Mouse (Mus musculus): Measurements from ENCODE around the gene Sik3. TPM values are rescaled to one million over a fixed set of nuclear protein-coding genes. Genes with fewer than 3 reads are reported as not detected.

Sik3 gene
- polyA plus RNA-seq, 1 experiment from 2014 or later, result 8.9 TPM

- DNase-seq (ENCODE audit: low spot score), result no peak
- H3K36me3 ChIP-seq (ENCODE audit: insufficient read depth, low read length), result peaks cover 38% of the 10 kb centered on the region
- no peak overlapping the region for H3K27ac ChIP-seq (ENCODE audit: low read length)
- H3K4me1 ChIP-seq (ENCODE audit: insufficient read depth, low read depth, low read length), result no peaks in the 10 kb centered on the region
- 79% methylated on average over 2 of the region's 2 CpGs for WGBS
- no peak overlapping the region for H3K9ac ChIP-seq (replicated peaks; ENCODE audit: low read depth)
- TF ChIP-seq EP300 (IDR thresholded peaks at IDR 0.05) (no peak), CTCF (IDR thresholded peaks at IDR 0.05) (no peak)
- no peak overlapping the region for H3K4me2 ChIP-seq (replicated peaks; ENCODE audit: low read depth, low read length)
- H3K4me3 ChIP-seq (ENCODE audit: low read depth, low read length), result no peak overlapping the region
- ATAC-seq, result no peak
- no peaks in the 10 kb centered on the region for H3K9me3 ChIP-seq (ENCODE audit: low read length)
- no peaks in the 10 kb centered on the region for H3K27me3 ChIP-seq (replicated peaks; ENCODE audit: insufficient read depth, low read length)
Measured at GRCm38 (mm10) chr9:46199609-46200008, 187.0 kb downstream of the Sik3 start.

- H3K9me3 ChIP-seq (ENCODE audit: low read length), result no peaks in the 10 kb centered on the region
- H3K27ac ChIP-seq (ENCODE audit: low read length), result no peak overlapping the region
- 47% methylated on average over 10 of the region's 10 CpGs for WGBS
- no peaks in the 10 kb centered on the region for H3K27me3 ChIP-seq (replicated peaks; ENCODE audit: insufficient read depth, low read length)
- no peak for TF ChIP-seq CTCF (IDR thresholded peaks at IDR 0.05)
- no peak for TF ChIP-seq EP300 (IDR thresholded peaks at IDR 0.05)
- H3K9ac ChIP-seq (replicated peaks; ENCODE audit: low read depth), result no peak overlapping the region
- no peak overlapping the region for H3K4me3 ChIP-seq (ENCODE audit: low read depth, low read length)
- no peak overlapping the region for H3K4me2 ChIP-seq (replicated peaks; ENCODE audit: low read depth, low read length)
- peaks cover 38% of the 10 kb centered on the region for H3K36me3 ChIP-seq (ENCODE audit: insufficient read depth, low read length)
- H3K4me1 ChIP-seq (ENCODE audit: insufficient read depth, low read depth, low read length), result no peaks in the 10 kb centered on the region
- DNase-seq (ENCODE audit: low spot score) (no peak), ATAC-seq (peak; percentile 33)
Measured at GRCm38 (mm10) chr9:46206834-46207500, 194.3 kb downstream of the Sik3 start.

DNA sequence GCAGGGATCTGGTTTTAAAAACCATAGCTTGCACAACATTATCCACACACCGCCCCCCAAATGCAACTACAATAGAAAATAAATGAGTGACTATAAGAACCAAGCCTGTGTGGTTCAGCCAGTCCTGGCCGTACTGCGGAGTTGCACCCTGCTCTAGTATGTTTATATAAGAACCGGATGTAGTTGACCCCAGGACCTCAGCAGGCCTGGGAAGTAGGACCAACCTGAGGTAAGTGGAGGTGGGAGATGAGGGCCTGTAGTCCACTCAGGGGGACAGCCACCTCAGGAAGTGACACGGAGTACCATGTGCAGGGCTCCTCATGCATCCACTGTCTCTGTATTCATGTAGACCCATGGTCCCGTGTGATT is 194.9 kb downstream of the Sik3 start:
- H3K4me1 ChIP-seq (ENCODE audit: insufficient read depth, low read depth, low read length), result no peaks in the 10 kb centered on the region
- DNase-seq (ENCODE audit: low spot score) (no peak), ATAC-seq (no peak; the same call in 1 of the 2 replicates)
- no peaks in the 10 kb centered on the region for H3K27me3 ChIP-seq (replicated peaks; ENCODE audit: insufficient read depth, low read length)
- H3K36me3 ChIP-seq (ENCODE audit: insufficient read depth, low read length), result peaks cover 40% of the 10 kb centered on the region
- TF ChIP-seq EP300 (IDR thresholded peaks at IDR 0.05), result no peak
- no peak for TF ChIP-seq CTCF (IDR thresholded peaks at IDR 0.05)
- no peak overlapping the region for H3K9ac ChIP-seq (replicated peaks; ENCODE audit: low read depth)
- H3K4me3 ChIP-seq (ENCODE audit: low read depth, low read length), result no peak overlapping the region
- H3K9me3 ChIP-seq (ENCODE audit: low read length), result no peaks in the 10 kb centered on the region
- 51% methylated on average over 6 of the region's 6 CpGs for WGBS
- H3K27ac ChIP-seq (ENCODE audit: low read length), result no peak overlapping the region
- no peak overlapping the region for H3K4me2 ChIP-seq (replicated peaks; ENCODE audit: low read depth, low read length)

- WGBS, result 85% methylated on average over 13 of the region's 13 CpGs
- DNase-seq (ENCODE audit: low spot score) (no peak), ATAC-seq (no peak)
- H3K9ac ChIP-seq (replicated peaks; ENCODE audit: low read depth), result no peak overlapping the region
- no peaks in the 10 kb centered on the region for H3K4me1 ChIP-seq (ENCODE audit: insufficient read depth, low read depth, low read length)
- no peak overlapping the region for H3K4me2 ChIP-seq (replicated peaks; ENCODE audit: low read depth, low read length)
- H3K9me3 ChIP-seq (ENCODE audit: low read length), result no peaks in the 10 kb centered on the region
- peaks cover 35% of the 10 kb centered on the region for H3K36me3 ChIP-seq (ENCODE audit: insufficient read depth, low read length)
- H3K4me3 ChIP-seq (ENCODE audit: low read depth, low read length), result no peak overlapping the region
- TF ChIP-seq EP300 (IDR thresholded peaks at IDR 0.05), result no peak
- no peak for TF ChIP-seq CTCF (IDR thresholded peaks at IDR 0.05)
- H3K27ac ChIP-seq (ENCODE audit: low read length), result no peak overlapping the region
- no peaks in the 10 kb centered on the region for H3K27me3 ChIP-seq (replicated peaks; ENCODE audit: insufficient read depth, low read length)
Measured at GRCm38 (mm10) chr9:46208401-46208974, 195.9 kb downstream of the Sik3 start.

DNA sequence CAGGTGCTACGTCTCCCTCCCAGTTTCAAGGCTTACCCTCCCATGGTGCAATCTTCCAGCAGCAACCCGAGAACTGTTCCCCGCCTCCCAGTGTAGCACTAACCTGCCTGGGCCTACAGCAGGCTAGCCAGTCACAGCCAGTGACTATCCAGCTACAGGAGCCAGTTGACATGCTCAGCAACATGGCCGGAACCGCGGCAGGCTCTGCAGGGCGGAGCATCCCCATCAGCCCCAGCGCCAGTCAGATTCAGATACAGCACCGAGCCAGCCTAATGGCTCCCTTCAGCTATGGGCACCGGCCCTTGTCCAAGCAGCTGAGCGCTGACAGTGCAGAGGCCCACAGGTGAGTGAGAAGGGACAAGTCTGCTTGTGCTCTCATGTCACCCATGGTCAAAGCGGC is 197.9 kb downstream of the Sik3 start:
- Histone ChIP-seq H3K27ac (ENCODE audit: low read length) (no peak overlapping the region), H3K36me3 (ENCODE audit: insufficient read depth, low read length) (peaks cover 29% of the 10 kb centered on the region), H3K4me1 (ENCODE audit: insufficient read depth, low read depth, low read length) (no peaks in the 10 kb centered on the region), H3K27me3 (replicated peaks; ENCODE audit: insufficient read depth, low read length) (no peaks in the 10 kb centered on the region), H3K4me3 (ENCODE audit: low read depth, low read length) (no peak overlapping the region), H3K9ac (replicated peaks; ENCODE audit: low read depth) (no peak overlapping the region), H3K4me2 (replicated peaks; ENCODE audit: low read depth, low read length) (no peak overlapping the region), H3K9me3 (ENCODE audit: low read length) (no peaks in the 10 kb centered on the region)
- DNase-seq (ENCODE audit: low spot score), result no peak
- 92% methylated on average over 12 of the region's 12 CpGs for WGBS
- no peak for TF ChIP-seq EP300 (IDR thresholded peaks at IDR 0.05)
- no peak for TF ChIP-seq CTCF (IDR thresholded peaks at IDR 0.05)
- no peak for ATAC-seq

GRCm38 (mm10) chr9:46214276-46214675 is 201.7 kb downstream of the Sik3 start:
- no peak overlapping the region for H3K4me2 ChIP-seq (replicated peaks; ENCODE audit: low read depth, low read length)
- no peaks in the 10 kb centered on the region for H3K9me3 ChIP-seq (ENCODE audit: low read length)
- H3K4me3 ChIP-seq (ENCODE audit: low read depth, low read length), result no peak overlapping the region
- DNase-seq (ENCODE audit: low spot score) (peak; percentile 18), ATAC-seq (no peak)
- no peaks in the 10 kb centered on the region for H3K4me1 ChIP-seq (ENCODE audit: insufficient read depth, low read depth, low read length)
- 40% methylated on average over 4 of the region's 4 CpGs for WGBS
- H3K9ac ChIP-seq (replicated peaks; ENCODE audit: low read depth), result no peak overlapping the region
- no peak overlapping the region for H3K27ac ChIP-seq (ENCODE audit: low read length)
- no peaks in the 10 kb centered on the region for H3K27me3 ChIP-seq (replicated peaks; ENCODE audit: insufficient read depth, low read length)
- H3K36me3 ChIP-seq (ENCODE audit: insufficient read depth, low read length), result peaks cover 17% of the 10 kb centered on the region
- no peak for TF ChIP-seq EP300 (IDR thresholded peaks at IDR 0.05)

All from lung, postnatal 0 days (tissue).